In the genomic region with DNA sequence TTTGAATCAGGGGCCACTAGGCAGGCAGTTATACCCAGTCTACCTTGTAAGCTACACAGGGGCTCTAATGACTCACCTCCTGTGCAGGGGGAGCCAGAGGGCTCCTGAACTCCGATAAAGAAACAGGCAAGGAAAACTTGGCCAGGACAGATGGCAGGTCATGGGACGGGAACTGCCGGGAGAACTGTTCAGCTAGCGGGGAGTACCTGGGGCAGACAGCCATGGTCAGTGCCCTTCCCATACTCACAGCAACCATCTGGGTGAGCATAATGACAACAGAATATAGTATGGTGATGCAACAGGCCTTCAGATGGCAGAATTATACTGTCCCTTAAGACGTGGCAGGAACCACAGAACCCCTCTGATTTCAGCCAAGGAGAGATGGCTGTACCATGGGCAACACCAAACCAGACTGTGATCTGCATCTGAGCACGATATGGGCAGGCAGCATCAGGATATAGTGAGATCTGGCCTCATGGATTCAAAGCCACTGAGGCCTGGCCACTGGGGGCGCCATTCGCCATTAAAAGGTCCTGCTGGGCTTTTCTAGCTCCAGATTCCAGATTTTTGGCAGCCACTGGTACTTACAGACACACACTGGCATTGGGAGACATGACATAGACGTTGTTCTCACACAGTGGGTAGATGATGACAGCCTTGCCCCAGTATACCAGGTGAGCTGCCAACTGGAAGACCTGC, we compare ENCODE assay signal across 10 mouse cellular contexts. TPM values are rescaled to one million over a fixed set of nuclear protein-coding genes. Genes with fewer than 3 reads are reported as not detected.
DNase-seq lines count a peak whose midpoint lies in the region; ATAC-seq and TF ChIP-seq lines count a peak whose summit lies in the region.
"Had no signal": no experiment of that assay in that cellular context is flagged by ENCODE, and none has a peak within 500 bp of the region (broad histone marks: within the 10 kb centered on the region; RNA-seq: fewer than 3 reads in every experiment).

No protein-coding gene starts in this region.

- H3K9ac ChIP-seq in heart, postnatal 0 days (replicated peaks; ENCODE audit: low read depth, low read length) = no peak overlapping the region
- peak overlapping the region; percentile 12; the same call in 1 of the 2 replicates for H3K9ac ChIP-seq in liver, embryonic 15.5 days
- H3K9ac ChIP-seq: embryonic facial prominence, embryonic 12.5 days had no signal

- 58% methylated on average over 9 of the region's 9 CpGs for WGBS in heart, postnatal 0 days
- 57% methylated on average over 9 of the region's 9 CpGs for WGBS in liver, embryonic 15.5 days (ENCODE audit: insufficient replicate concordance)
- WGBS in olfactory bulb, adult 2 months = 47% methylated on average over 9 of the region's 9 CpGs

- H3K9me3 ChIP-seq in heart, postnatal 0 days (replicated peaks; ENCODE audit: control insufficient read depth, low read length) = no peaks in the 10 kb centered on the region
- no peaks in the 10 kb centered on the region for H3K9me3 ChIP-seq in liver, embryonic 15.5 days (replicated peaks)
- H3K9me3 ChIP-seq: embryonic facial prominence, embryonic 12.5 days had no signal

- no peak overlapping the region for H3K27ac ChIP-seq in heart, postnatal 0 days (ENCODE audit: low read depth)
- peak overlapping the region; percentile 99 for H3K27ac ChIP-seq in liver, embryonic 15.5 days (replicated peaks)
- H3K27ac ChIP-seq in olfactory bulb, adult 2 months (ENCODE audit: insufficient read depth, low read depth, low read length) = 0 out of 2 replicates have a peak overlapping the region, but pooled peaks have one; percentile 49
- H3K27ac ChIP-seq: embryonic facial prominence, embryonic 12.5 days; macrophage had no signal

- DNase-seq in layer of hippocampus, adult 11-12 months (ENCODE audit: low spot score) = peak; percentile 66
- DNase-seq in layer of hippocampus, postnatal 36 days = no peak
- peak; percentile 60 for DNase-seq in Muller cell, postnatal 12 days (ENCODE audit: inconsistent ontology term)
- peak; percentile 86 to 92 for DNase-seq in cerebellum, postnatal 10 days
- DNase-seq in heart, postnatal 0 days (ENCODE audit: low spot score) = peak; percentile 39
- DNase-seq in left cerebral cortex, adult 11 months (ENCODE audit: low spot score) = no peak

- H3K4me1 ChIP-seq in heart, postnatal 0 days (ENCODE audit: control insufficient read depth, insufficient read depth) = peaks cover 21% of the 10 kb centered on the region
- H3K4me1 ChIP-seq in liver, embryonic 15.5 days (replicated peaks) = peaks cover 59% of the 10 kb centered on the region
- peaks cover 40% of the 10 kb centered on the region for H3K4me1 ChIP-seq in olfactory bulb, adult 2 months (ENCODE audit: control insufficient read depth, insufficient read depth, low read length)

- H3K27me3 ChIP-seq in heart, postnatal 0 days (ENCODE audit: control insufficient read depth, insufficient read depth, low read length) = no peaks in the 10 kb centered on the region
- H3K27me3 ChIP-seq in liver, embryonic 15.5 days = no peaks in the 10 kb centered on the region
- H3K27me3 ChIP-seq: embryonic facial prominence, embryonic 12.5 days had no signal

- no peak overlapping the region for H3K4me2 ChIP-seq in heart, postnatal 0 days (ENCODE audit: low read depth, low read length)
- H3K4me2 ChIP-seq in liver, embryonic 15.5 days = peak overlapping the region; percentile 11; the same call in 1 of the 2 replicates
- H3K4me2 ChIP-seq: embryonic facial prominence, embryonic 12.5 days had no signal

- no peak for ATAC-seq in heart, postnatal 0 days (ENCODE audit: insufficient read depth, low read depth)
- no peak for ATAC-seq in liver, embryonic 15.5 days (ENCODE audit: insufficient read depth)

- peak; percentile 49 for TF ChIP-seq CTCF in heart, postnatal 0 days (IDR thresholded peaks at IDR 0.05; ENCODE audit: low read depth)
- peak; percentile 49; the same call in 1 of the 2 replicates for TF ChIP-seq CTCF in olfactory bulb, adult 2 months (IDR thresholded peaks at IDR 0.05; ENCODE audit: insufficient read depth, low read depth, low read length)

- TF ChIP-seq POLR2A in olfactory bulb, adult 2 months (IDR thresholded peaks at IDR 0.05; ENCODE audit: insufficient read depth, low read depth, low read length) = no peak

- TF ChIP-seq EP300 in heart, postnatal 0 days (IDR thresholded peaks at IDR 0.05; ENCODE audit: low read depth) = no peak

- no peak overlapping the region for H3K4me3 ChIP-seq in heart, postnatal 0 days (ENCODE audit: low read depth, low read length)
- no peak overlapping the region for H3K4me3 ChIP-seq in liver, embryonic 15.5 days (replicated peaks)
- H3K4me3 ChIP-seq in olfactory bulb, adult 2 months (ENCODE audit: insufficient read depth, low read depth, low read length) = no peak overlapping the region
- H3K4me3 ChIP-seq: embryonic facial prominence, embryonic 12.5 days had no signal

- H3K36me3 ChIP-seq in heart, postnatal 0 days (replicated peaks; ENCODE audit: control insufficient read depth, insufficient read depth, low read length) = peaks cover 54% of the 10 kb centered on the region
- peaks cover 99% of the 10 kb centered on the region for H3K36me3 ChIP-seq in liver, embryonic 15.5 days (replicated peaks)

RNA-seq across cellular contexts. Expression of a gene that starts 10.6 kb away (rescaled TPM):
- 10 to 100 TPM; 16.8 to 17.0 TPM for total RNA-seq in layer of hippocampus, postnatal 36 days (2021)
- 11.9 and 22.8 TPM in 2 replicates for total RNA-seq in heart, postnatal 0 days (2014; rRNA removed; ENCODE audit: low replicate concordance)
- 13.9 and 15.0 TPM in 2 replicates for polyA plus RNA-seq in heart, postnatal 0 days (2015; fragmentation: Nextera tagmentation; extraction: Ambion mirVana)
- polyA plus RNA-seq in liver, embryonic 15.5 days (2015; fragmentation: Nextera tagmentation; extraction: Ambion mirVana) = 18.3 and 19.6 TPM in 2 replicates
- not detected in 2 replicates for polyA plus RNA-seq in olfactory bulb, adult 2 months (2012; ENCODE audit: insufficient read depth, insufficient read length, low replicate concordance, missing spikeins)

RNA-seq across cellular contexts. Expression of a gene that starts 14.8 kb away (rescaled TPM):
- 10 to 100 TPM; 13.4 to 16.5 TPM for total RNA-seq in layer of hippocampus, postnatal 36 days (2021)
- 68.9 and 69.2 TPM in 2 replicates for total RNA-seq in heart, postnatal 0 days (2014; rRNA removed; ENCODE audit: low replicate concordance)
- 21.9 and 25.2 TPM in 2 replicates for polyA plus RNA-seq in heart, postnatal 0 days (2015; fragmentation: Nextera tagmentation; extraction: Ambion mirVana)
- polyA plus RNA-seq in liver, embryonic 15.5 days (2015; fragmentation: Nextera tagmentation; extraction: Ambion mirVana) = 5.1 and 8.0 TPM in 2 replicates
- not detected in 2 replicates for polyA plus RNA-seq in olfactory bulb, adult 2 months (2012; ENCODE audit: insufficient read depth, insufficient read length, low replicate concordance, missing spikeins)

RNA-seq across cellular contexts. Expression of a gene that starts 30.6 kb away (rescaled TPM):
- total RNA-seq in layer of hippocampus, postnatal 36 days (2021) = 10 to 100 TPM; 47.3 to 61.2 TPM
- 26.4 and 64.1 TPM in 2 replicates for total RNA-seq in heart, postnatal 0 days (2014; rRNA removed; ENCODE audit: low replicate concordance)
- 29.9 and 30.4 TPM in 2 replicates for polyA plus RNA-seq in heart, postnatal 0 days (2015; fragmentation: Nextera tagmentation; extraction: Ambion mirVana)
- polyA plus RNA-seq in liver, embryonic 15.5 days (2015; fragmentation: Nextera tagmentation; extraction: Ambion mirVana) = 28.1 and 31.9 TPM in 2 replicates
- polyA plus RNA-seq in olfactory bulb, adult 2 months (2012; ENCODE audit: insufficient read depth, insufficient read length, low replicate concordance, missing spikeins) = not detected in 2 replicates

RNA-seq across cellular contexts. Expression of a gene that starts 31.6 kb away (rescaled TPM):
- 10 to 100 TPM; 18.0 to 19.0 TPM for total RNA-seq in layer of hippocampus, postnatal 36 days (2021)
- total RNA-seq in heart, postnatal 0 days (2014; rRNA removed; ENCODE audit: low replicate concordance) = 12.9 and 16.1 TPM in 2 replicates
- 27.1 and 28.0 TPM in 2 replicates for polyA plus RNA-seq in heart, postnatal 0 days (2015; fragmentation: Nextera tagmentation; extraction: Ambion mirVana)
- polyA plus RNA-seq in liver, embryonic 15.5 days (2015; fragmentation: Nextera tagmentation; extraction: Ambion mirVana) = 68.7 and 70.1 TPM in 2 replicates
- polyA plus RNA-seq in olfactory bulb, adult 2 months (2012; ENCODE audit: insufficient read depth, insufficient read length, low replicate concordance, missing spikeins) = not detected in 2 replicates

RNA-seq across cellular contexts. Expression of a gene that starts 36.8 kb away (rescaled TPM):
- not detected for total RNA-seq in layer of hippocampus, postnatal 36 days (2021)
- not detected in 2 replicates for total RNA-seq in heart, postnatal 0 days (2014; rRNA removed; ENCODE audit: low replicate concordance)
- polyA plus RNA-seq in heart, postnatal 0 days (2015; fragmentation: Nextera tagmentation; extraction: Ambion mirVana) = 0.03 and 0.14 TPM in 2 replicates
- 0.02 and 0.13 TPM in 2 replicates for polyA plus RNA-seq in liver, embryonic 15.5 days (2015; fragmentation: Nextera tagmentation; extraction: Ambion mirVana)
- polyA plus RNA-seq in olfactory bulb, adult 2 months (2012; ENCODE audit: insufficient read depth, insufficient read length, low replicate concordance, missing spikeins) = not detected in 2 replicates
- polyA plus RNA-seq: embryonic facial prominence, embryonic 12.5 days; macrophage had no signal

Comparison
In these comparisons a context has a peak if more than half of its experiments do, and no peak if none do; other contexts are left out.
1. DNase-seq: peak in layer of hippocampus, adult 11-12 months (single experiment), Muller cell, postnatal 12 days (single experiment), cerebellum, postnatal 10 days (2 of 2) and heart, postnatal 0 days (single experiment); none in layer of hippocampus, postnatal 36 days (0 of 2) and left cerebral cortex, adult 11 months (single experiment).
2. RNA of a gene that starts 10.6 kb away (polyA plus RNA-seq): 18.3 to 19.6 TPM in liver, embryonic 15.5 days and 13.9 to 15.0 TPM in heart, postnatal 0 days; not detected in olfactory bulb, adult 2 months; every median in the first group is over 10 times any median in the second.